Mouse (Mus musculus) liver, postnatal 0 days (tissue): ENCODE results near the gene Ear1. TPM values are rescaled to one million over a fixed set of nuclear protein-coding genes. Genes with fewer than 3 reads are reported as not detected.
A peak's percentile ranks its signal among the peaks of the same experiment; 100 is the strongest.
"Not testable (repeated sequence)": the region's sequence is repeated elsewhere in the genome, so short reads cannot be mapped to it uniquely, and the experiment has no call there.

ENCODE experiments used
- ATAC-seq: fragments of 200-750 bp; cut with Nextera tagmentation; 2 replicates; pipeline ENCODE4 v1.8.0; 2017; ENCODE audit warnings: mild to moderate bottlenecking, moderate library complexity
- DNase-seq: peaks from one replicate; pipeline ENCODE4 v3.0.0-alpha.2; 2016
- H3K27ac ChIP-seq: fragments of 300-500 bp; sonication (generic); 2 replicates; pipeline ENCODE4 v1.5.1; 2014; ENCODE audit warnings: antibody characterized with exemption, moderate library complexity, mild to moderate bottlenecking, low read depth
- H3K27me3 ChIP-seq: fragments of 300-500 bp; sonication (generic); 2 replicates; pipeline ENCODE4 v1.6.1; 2014; ENCODE audit warnings: low read length, control low read depth, mixed read lengths; ENCODE audit not compliant: insufficient read depth
- H3K36me3 ChIP-seq: fragments of 300-500 bp; sonication (generic); replicated peaks from 2 replicates; pipeline ENCODE4 v1.6.1; 2014; ENCODE audit warnings: mild to moderate bottlenecking, control low read depth, low read length, moderate library complexity, mixed read lengths; ENCODE audit not compliant: insufficient read depth
- H3K4me1 ChIP-seq: fragments of 300-500 bp; sonication (generic); 2 replicates; pipeline ENCODE4 v1.6.1; 2014; ENCODE audit warnings: antibody characterized with exemption, mild to moderate bottlenecking, control low read depth; ENCODE audit not compliant: insufficient read depth
- H3K4me2 ChIP-seq: fragments of 300-500 bp; sonication (generic); 2 replicates; pipeline ENCODE4 v1.6.1; 2014; ENCODE audit warnings: low read depth, mild to moderate bottlenecking, low read length, moderate library complexity, mixed read lengths
- H3K4me3 ChIP-seq: fragments of 300-500 bp; sonication (generic); 2 replicates; pipeline ENCODE4 v1.5.1; 2014; ENCODE audit warnings: low read depth, low read length
- H3K9ac ChIP-seq: fragments of 300-500 bp; sonication (generic); replicated peaks from 2 replicates; pipeline ENCODE4 v1.6.1; 2014; ENCODE audit warnings: mild to moderate bottlenecking, moderate library complexity
- H3K9me3 ChIP-seq: fragments of 300-500 bp; sonication (generic); 2 replicates; pipeline ENCODE4 v1.6.1; 2016; ENCODE audit warnings: mild to moderate bottlenecking, control low read depth, low read length, mixed read lengths
- CTCF ChIP-seq: sonication (generic); IDR thresholded peaks from 2 replicates; pipeline ENCODE4 v1.5.1; 2016; ENCODE audit warnings: antibody characterized with exemption, low read depth
- WGBS: fragments of 180-500 bp; shearing (Covaris S2); extraction: QIAGEN DNeasy Blood & Tissue Kit; methylation state at CpG from one replicate; pipeline ENCODE4 v1.1.7; 2014; ENCODE audit not compliant: insufficient replicate concordance; 5-methylcytosine and 5-hydroxymethylcytosine counted together
- polyA plus RNA-seq: library from polyadenylated mRNA; unstranded; fragments of >200 nt; fragmentation: Nextera tagmentation; extraction: Ambion mirVana; gene quantifications from 2 replicates; pipeline ENCODE4 v1.2.1, GENCODE M21; 2015

The Ear1 gene
- 2.6 and 5.0 TPM in 2 replicates for polyA plus RNA-seq

DNA sequence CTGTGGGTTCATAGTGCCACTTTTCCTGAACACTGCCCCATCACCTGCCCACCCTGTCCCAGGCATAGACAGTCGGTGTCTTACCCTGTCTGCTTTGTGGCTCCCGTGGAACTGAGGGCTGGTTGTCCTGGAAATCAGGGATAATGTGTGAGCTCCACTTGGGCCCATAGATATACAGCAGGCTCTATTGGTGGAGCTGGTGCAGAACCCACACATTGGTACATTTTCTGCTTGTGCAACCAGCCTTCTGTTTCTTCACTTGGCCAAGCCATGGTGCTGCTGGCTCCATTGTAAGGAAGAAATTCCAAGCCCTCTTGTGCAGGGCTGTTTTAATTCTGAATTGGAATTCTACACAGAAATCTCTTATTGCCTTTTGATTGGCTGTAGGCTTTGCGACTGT lies at the start of gene Ear1:
Gene Ear1, minus strand, starts transcription at position 101 of the 400 bp plus-strand sequence.
- H3K9me3 ChIP-seq, H3K4me2 ChIP-seq, H3K27me3 ChIP-seq, H3K9ac ChIP-seq, ATAC-seq, H3K36me3 ChIP-seq, DNase-seq, H3K27ac ChIP-seq, H3K4me3 ChIP-seq, H3K4me1 ChIP-seq: not testable (repeated sequence)
- 80% methylated on average over 1 of the region's 3 CpGs for WGBS

DNA sequence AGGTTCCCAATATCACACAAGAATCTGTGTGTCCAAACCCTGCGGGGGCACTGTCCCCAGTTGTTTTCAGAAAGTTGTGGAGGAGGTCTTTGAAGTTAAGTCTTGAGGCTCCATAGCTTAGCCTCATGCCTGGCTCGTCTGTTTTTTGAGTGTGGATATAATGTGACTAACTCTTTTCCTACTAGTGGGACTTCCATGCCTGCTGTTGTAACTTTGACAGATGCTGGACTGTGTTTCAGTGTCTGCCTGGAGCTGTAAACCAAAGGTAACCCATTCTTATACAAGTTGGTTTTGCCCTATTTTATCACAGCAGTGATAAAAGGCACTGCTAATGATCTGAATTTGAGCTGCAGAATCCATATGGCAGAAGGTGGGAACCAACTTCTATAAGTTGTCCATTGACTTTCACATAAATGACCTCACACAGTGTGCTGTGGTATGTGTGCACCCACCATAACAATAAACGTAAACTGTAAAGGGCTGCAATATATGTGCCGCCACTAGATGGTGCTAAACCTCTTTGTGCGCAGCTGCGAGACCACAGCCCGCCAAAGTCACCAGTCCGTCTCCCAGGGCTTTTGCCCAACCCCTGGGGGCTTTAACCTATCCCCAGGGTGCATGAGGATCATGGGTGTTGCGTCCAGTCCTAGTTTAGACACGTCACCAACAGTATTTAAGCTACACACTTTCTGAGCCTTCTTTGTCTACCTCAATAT lies 49.5 kb upstream of the Ear1 start, which contains the start of gene Gm8113:
Gene Gm8113, plus strand, starts transcription at position 703 of the 716 bp plus-strand sequence.
- H3K4me2 ChIP-seq: peak within 1 kb of the TSS; percentile 69
- DNase-seq (peak; percentile 82), ATAC-seq (peak; percentile 87)
- WGBS: 9% methylated on average over 10 of the region's 10 CpGs
- H3K4me1 ChIP-seq, H3K9me3 ChIP-seq, H3K36me3 ChIP-seq, H3K27me3 ChIP-seq: not testable (repeated sequence)
- TF ChIP-seq CTCF: peak; percentile 87
- peak within 1 kb of the TSS; percentile 67 for H3K9ac ChIP-seq
- H3K27ac ChIP-seq: peak within 1 kb of the TSS; percentile 72
- H3K4me3 ChIP-seq: peak within 1 kb of the TSS; percentile 59

DNA sequence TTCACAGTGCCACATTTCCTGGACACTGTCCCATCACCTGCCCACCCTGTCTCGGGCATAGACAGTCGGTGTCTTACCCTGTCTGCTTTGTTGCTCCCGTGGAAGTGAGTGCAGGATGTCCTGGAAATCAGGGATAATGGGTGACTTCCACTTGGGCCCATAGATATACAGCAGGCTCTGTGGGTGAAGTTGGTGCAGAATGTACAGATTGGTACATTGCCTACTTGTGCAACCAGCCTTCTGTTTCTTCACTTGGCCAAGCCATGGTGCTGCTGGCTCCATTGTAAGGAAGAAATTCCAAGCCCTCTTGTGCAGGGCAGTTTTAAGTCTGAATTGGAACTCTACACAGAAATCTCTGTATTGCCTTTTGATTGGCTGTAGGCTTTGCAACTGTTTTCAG lies 48.1 kb upstream of the Ear1 start, which contains the start of gene Ear10:
Gene Ear10, minus strand, starts transcription at position 101 of the 400 bp plus-strand sequence.
- WGBS: 63% methylated on average over 3 of the region's 3 CpGs
- H3K4me1 ChIP-seq, H3K9me3 ChIP-seq, H3K36me3 ChIP-seq, H3K27me3 ChIP-seq, H3K4me2 ChIP-seq, DNase-seq, H3K4me3 ChIP-seq, H3K27ac ChIP-seq, ATAC-seq, H3K9ac ChIP-seq: not testable (repeated sequence)

DNA sequence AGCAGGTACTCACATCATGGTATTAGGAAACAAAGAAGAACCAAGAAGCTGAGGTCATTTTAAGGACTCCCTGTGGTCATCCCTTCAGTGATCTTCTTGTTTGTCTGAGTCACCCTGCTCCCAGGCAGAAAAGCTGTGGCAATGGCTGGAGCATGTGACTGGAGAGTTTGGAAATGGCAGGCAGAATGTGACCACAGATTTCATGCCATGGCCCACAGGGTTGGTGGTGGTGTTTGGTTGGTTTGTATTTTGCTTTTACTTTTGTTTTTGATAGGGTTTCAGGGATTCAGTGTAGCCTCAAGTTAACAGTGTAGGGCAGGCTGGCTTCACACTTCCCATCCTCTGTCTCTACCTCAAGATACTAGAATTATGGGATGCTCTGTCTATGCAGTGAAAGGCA lies 42.9 kb upstream of the Ear1 start:
- ATAC-seq, H3K36me3 ChIP-seq, H3K27ac ChIP-seq, H3K9ac ChIP-seq, H3K4me2 ChIP-seq, H3K4me3 ChIP-seq, H3K27me3 ChIP-seq, H3K9me3 ChIP-seq, H3K4me1 ChIP-seq: not testable (repeated sequence)
- DNase-seq: peak; percentile 12

DNA sequence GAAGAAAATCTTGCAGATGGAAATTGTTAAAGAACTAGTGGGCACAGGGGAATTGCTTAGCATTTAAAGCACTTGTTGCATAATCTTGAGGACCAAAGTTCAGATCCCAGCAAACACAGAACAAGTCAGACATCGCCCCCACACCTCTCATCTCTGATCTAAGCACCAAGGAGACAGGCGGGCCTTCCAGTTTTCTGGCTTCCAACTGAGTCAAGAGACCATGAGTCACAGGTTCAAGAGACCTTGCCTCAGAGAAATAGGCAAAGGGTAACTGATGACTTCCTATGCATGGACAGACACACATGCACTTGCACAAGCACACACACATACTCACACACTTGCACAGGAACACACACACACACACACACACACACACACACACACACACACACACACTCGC lies 23.3 kb upstream of the Ear1 start:
- not testable (repeated sequence) for H3K36me3 ChIP-seq, H3K4me1 ChIP-seq, H3K9ac ChIP-seq, ATAC-seq, H3K9me3 ChIP-seq, H3K27ac ChIP-seq, H3K4me2 ChIP-seq, H3K27me3 ChIP-seq, H3K4me3 ChIP-seq, DNase-seq
- WGBS: 74% methylated on average over 3 of the region's 3 CpGs

DNA sequence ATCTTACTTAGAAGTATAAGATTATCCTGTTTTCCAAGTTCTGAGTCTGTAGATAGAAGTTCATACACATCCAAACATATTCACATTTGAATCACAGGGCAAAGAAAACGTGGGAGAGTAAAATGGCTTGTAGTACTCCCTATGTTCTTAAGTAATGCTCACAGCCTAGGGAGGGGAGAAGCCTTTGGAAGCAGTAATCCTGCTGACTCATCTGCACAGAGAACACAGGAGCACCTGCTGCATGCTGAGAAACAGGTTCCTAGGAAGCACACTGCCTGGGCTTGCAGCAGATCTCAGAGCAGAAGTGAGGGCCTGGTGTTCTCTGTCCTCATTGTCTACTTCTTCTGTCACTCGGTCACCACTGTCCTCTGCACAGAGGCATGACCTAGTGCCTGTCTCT lies 20.0 kb upstream of the Ear1 start:
- H3K9ac ChIP-seq, H3K27ac ChIP-seq, DNase-seq, H3K4me3 ChIP-seq, H3K36me3 ChIP-seq, H3K4me2 ChIP-seq, H3K9me3 ChIP-seq, ATAC-seq, H3K4me1 ChIP-seq, H3K27me3 ChIP-seq: not testable (repeated sequence)
- WGBS: 36% methylated on average over 1 of the region's 2 CpGs

DNA sequence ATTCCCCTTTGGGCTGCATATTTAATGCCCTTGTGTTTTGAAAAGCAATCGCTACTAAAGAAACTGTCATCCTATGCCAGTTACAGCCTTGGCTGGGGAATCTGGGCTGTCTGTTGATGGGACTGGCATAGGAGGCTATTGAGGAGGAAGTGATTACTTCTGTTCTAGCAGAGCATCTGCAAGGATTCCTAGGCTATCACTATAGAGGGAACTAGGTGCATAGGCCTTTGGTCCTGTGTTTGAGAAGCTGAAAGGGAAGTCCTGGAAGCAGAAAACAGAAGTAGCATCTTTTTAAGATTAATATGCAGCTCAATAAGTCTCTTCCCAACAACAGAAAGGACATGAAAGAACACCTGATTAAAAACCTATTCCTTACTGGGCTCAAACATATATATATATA lies 16.0 kb upstream of the Ear1 start:
- not testable (repeated sequence) for H3K36me3 ChIP-seq, H3K4me3 ChIP-seq, H3K27me3 ChIP-seq, H3K9me3 ChIP-seq, ATAC-seq, H3K9ac ChIP-seq, H3K4me2 ChIP-seq, DNase-seq, H3K27ac ChIP-seq, H3K4me1 ChIP-seq
- WGBS: 100% methylated on average over 1 of the region's 1 CpGs

DNA sequence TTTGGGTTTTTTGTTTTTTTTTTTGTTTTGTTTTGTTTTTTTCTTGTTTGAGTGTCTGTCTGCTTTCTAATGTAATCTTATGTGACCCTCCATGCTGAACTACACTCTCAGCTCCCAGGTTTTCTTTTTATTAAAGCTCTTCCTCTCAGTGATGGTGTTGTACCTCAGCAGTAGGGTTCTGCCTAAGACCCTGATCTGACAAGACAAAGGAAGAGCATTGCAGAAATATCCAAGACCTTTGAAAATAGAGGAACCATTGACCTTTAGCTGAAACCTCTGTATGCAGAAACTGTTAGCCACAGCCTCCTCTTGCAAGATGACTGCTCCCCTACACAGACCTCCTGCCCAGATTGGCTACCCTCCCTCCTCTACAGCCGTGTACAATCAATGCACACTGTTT lies 10.9 kb upstream of the Ear1 start:
- WGBS: 48% methylated on average over 1 of the region's 1 CpGs
- not testable (repeated sequence) for H3K9me3 ChIP-seq, H3K4me1 ChIP-seq, H3K27me3 ChIP-seq, H3K36me3 ChIP-seq, H3K9ac ChIP-seq, H3K4me3 ChIP-seq, H3K27ac ChIP-seq, ATAC-seq, DNase-seq, H3K4me2 ChIP-seq
